Mouse (Mus musculus) G1E (cell line): ENCODE measurements at regions not wholly inside any gene's neighbourhood (a gene's known extent, or its start where the extent isn't known, plus 50 kb on each side); places are given as distances from the start of the nearest gene placed in this dataset.

Experiments used
- ATAC-seq: 2 replicates; pipeline ENCODE4 v1.8.0; 2016; ENCODE audit warnings: mild to moderate bottlenecking; ENCODE audit not compliant: insufficient number of reproducible peaks, poor library complexity, low FRiP score, severe bottlenecking; ENCODE audit errors: extremely low read depth
- DNase-seq: peaks from one replicate; pipeline ENCODE4 v3.0.0; 2012; ENCODE audit warnings: low spot score
- H3K27me3 ChIP-seq: 2 replicates; pipeline ENCODE4 v1.6.1; 2012; ENCODE audit warnings: mild to moderate bottlenecking, low read length, inconsistent platforms; ENCODE audit not compliant: insufficient read depth
- H3K36me3 ChIP-seq: replicated peaks from 2 replicates; pipeline ENCODE3; 2012; ENCODE audit warnings: mild to moderate bottlenecking, inconsistent platforms
- H3K4me1 ChIP-seq: 2 replicates; pipeline ENCODE4 v1.6.1; 2012; ENCODE audit warnings: low read depth, low read length, inconsistent platforms, mixed read lengths; ENCODE audit not compliant: insufficient read depth
- H3K4me3 ChIP-seq: 2 replicates; pipeline ENCODE4 v1.5.1; 2012; ENCODE audit warnings: low read depth, mild to moderate bottlenecking, inconsistent platforms, low read length, moderate library complexity, mixed read lengths
- H3K9me3 ChIP-seq: replicated peaks from 2 replicates; pipeline ENCODE4 v1.6.1; 2012; ENCODE audit warnings: inconsistent platforms
- CTCF ChIP-seq: IDR thresholded peaks from 2 replicates; pipeline ENCODE4 v1.5.1; 2012; ENCODE audit warnings: low read depth, low read length, inconsistent platforms, mixed read lengths
- GATA1 ChIP-seq: IDR thresholded peaks from 2 replicates; pipeline ENCODE4 v1.6.1; 2012; ENCODE audit warnings: borderline replicate concordance, low read length, inconsistent platforms, mixed read lengths
- GATA2 ChIP-seq: IDR thresholded peaks from 2 replicates; pipeline ENCODE4 v1.6.1; 2012; ENCODE audit warnings: low read depth, low read length, inconsistent platforms, borderline replicate concordance
- POLR2AphosphoS5 ChIP-seq: IDR thresholded peaks from 2 replicates; pipeline ENCODE4 v1.6.1; 2012; ENCODE audit warnings: low read depth, low read length, inconsistent platforms; ENCODE audit not compliant: insufficient replicate concordance
- TAL1 ChIP-seq: conservative IDR thresholded peaks from 2 replicates; pipeline ENCODE4 v1.6.1; 2012; ENCODE audit warnings: low read depth, low read length, inconsistent platforms, mixed read lengths

- no peak for ATAC-seq
- no peaks in the 10 kb centered on the region for H3K27me3 ChIP-seq
- DNase-seq: no peak
- H3K4me1 ChIP-seq: no peaks in the 10 kb centered on the region
- H3K36me3 ChIP-seq: no peaks in the 10 kb centered on the region
- H3K4me3 ChIP-seq: no peak overlapping the region
- H3K9me3 ChIP-seq: no peaks in the 10 kb centered on the region
- TF ChIP-seq TAL1: no peak
Measured at GRCm38 (mm10) chr9:24903706-24904105, 129.6 kb upstream of the Tbx20 start.

GRCm38 (mm10) chr9:24909086-24909979, 135.2 kb upstream of the Tbx20 start:
- ATAC-seq: no peak

GRCm38 (mm10) chr9:24910738-24911137, 136.6 kb upstream of the Tbx20 start:
- no peaks in the 10 kb centered on the region for H3K9me3 ChIP-seq
- DNase-seq (no peak), ATAC-seq (no peak)
- H3K27me3 ChIP-seq: no peaks in the 10 kb centered on the region
- no peaks in the 10 kb centered on the region for H3K4me1 ChIP-seq
- no peaks in the 10 kb centered on the region for H3K36me3 ChIP-seq
- H3K4me3 ChIP-seq: no peak overlapping the region
- TF ChIP-seq GATA1 (no peak), TAL1 (no peak), CTCF (no peak), POLR2AphosphoS5 (no peak), GATA2 (no peak)

More at GRCm38 (mm10) chr9:24909086-24909979, 135.2 kb upstream of the Tbx20 start:
- TF ChIP-seq CTCF: no peak
- no peak for TF ChIP-seq POLR2AphosphoS5
- no peak for TF ChIP-seq GATA2
- no peak for TF ChIP-seq GATA1
- no peak for TF ChIP-seq TAL1
- no peaks in the 10 kb centered on the region for H3K9me3 ChIP-seq
- H3K4me1 ChIP-seq: no peaks in the 10 kb centered on the region
- H3K4me3 ChIP-seq: no peak overlapping the region
- no peaks in the 10 kb centered on the region for H3K36me3 ChIP-seq
- no peak for DNase-seq
- no peaks in the 10 kb centered on the region for H3K27me3 ChIP-seq

- H3K4me1 ChIP-seq: no peaks in the 10 kb centered on the region
- no peaks in the 10 kb centered on the region for H3K9me3 ChIP-seq
- no peak for ATAC-seq
- no peaks in the 10 kb centered on the region for H3K36me3 ChIP-seq
- H3K4me3 ChIP-seq: no peak overlapping the region
- no peak for TF ChIP-seq POLR2AphosphoS5
- TF ChIP-seq GATA2: no peak
- TF ChIP-seq CTCF: no peak
- TF ChIP-seq GATA1: no peak
- TF ChIP-seq TAL1: no peak
- no peak for DNase-seq
- H3K27me3 ChIP-seq: no peaks in the 10 kb centered on the region
Measured at GRCm38 (mm10) chr9:24920031-24920445, 145.9 kb upstream of the Tbx20 start.

GRCm38 (mm10) chr9:24922051-24922860, 148.2 kb upstream of the Tbx20 start:
- Histone ChIP-seq H3K4me1 (no peaks in the 10 kb centered on the region), H3K4me3 (no peak overlapping the region), H3K36me3 (no peaks in the 10 kb centered on the region), H3K27me3 (no peaks in the 10 kb centered on the region), H3K9me3 (no peaks in the 10 kb centered on the region)
- ATAC-seq (no peak), DNase-seq (no peak)
- no peak for TF ChIP-seq GATA1
- TF ChIP-seq POLR2AphosphoS5: no peak
- no peak for TF ChIP-seq GATA2
- no peak for TF ChIP-seq CTCF
- no peak for TF ChIP-seq TAL1

GRCm38 (mm10) chr9:24923514-24923913, 149.4 kb upstream of the Tbx20 start:
- H3K4me1 ChIP-seq: no peaks in the 10 kb centered on the region
- H3K4me3 ChIP-seq: no peak overlapping the region
- H3K9me3 ChIP-seq: no peaks in the 10 kb centered on the region
- no peaks in the 10 kb centered on the region for H3K36me3 ChIP-seq
- H3K27me3 ChIP-seq: no peaks in the 10 kb centered on the region
- DNase-seq: no peak
- ATAC-seq: no peak
- TF ChIP-seq CTCF (no peak), TAL1 (no peak), GATA2 (no peak), POLR2AphosphoS5 (no peak), GATA1 (no peak)
